Mouse (Mus musculus): ENCODE data around the gene Acot3.

GRCm38 (mm10) chr12:84053173-84053572 lies 1.2 kb downstream of the Acot3 start:
- no peak for TF ChIP-seq CTCF (IDR thresholded peaks at IDR 0.05; ENCODE audit: borderline replicate concordance, control insufficient read depth, extremely low read depth, insufficient read depth, low read length, poor library complexity)
- no peak for TF ChIP-seq POLR2A (IDR thresholded peaks at IDR 0.05; ENCODE audit: control insufficient read depth, extremely low read depth, insufficient read depth, low read length, poor library complexity)

All from thymus, adult 2 months (tissue).